ENCODE assay signal across 8 mouse cellular contexts in the genomic region with DNA sequence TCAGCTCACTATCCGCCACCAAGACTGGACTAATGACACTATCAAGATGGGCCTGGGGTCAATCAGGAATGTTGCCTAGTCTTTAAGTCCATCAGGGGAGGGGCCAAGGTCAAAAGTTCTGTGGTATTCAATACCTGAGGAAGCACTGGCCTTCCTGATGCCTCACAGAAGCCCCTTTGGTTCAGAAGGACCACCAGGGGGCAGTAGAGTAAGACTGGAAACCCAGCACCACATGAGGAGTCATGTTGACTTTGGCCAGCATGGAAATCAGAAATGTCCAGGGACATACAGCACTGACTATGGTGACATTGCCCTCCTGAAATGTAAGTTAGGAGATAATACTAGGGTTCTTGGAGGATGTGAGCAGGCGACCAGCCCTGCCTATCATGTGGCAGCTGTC. TPM values are rescaled to one million over a fixed set of nuclear protein-coding genes. Genes with fewer than 3 reads are reported as not detected.
A peak's percentile ranks its signal among the peaks of the same experiment; 100 is the strongest.
DNase-seq lines count a peak whose midpoint lies in the region; ATAC-seq and TF ChIP-seq lines count a peak whose summit lies in the region.

No protein-coding gene starts in this region.

- peak; percentile 72 to 80 for DNase-seq in cerebellum, postnatal 10 days
- DNase-seq in cerebellum, adult 11-12 months, result no peak
- peak; percentile 67 for DNase-seq in lung, embryonic 14.5 days
- DNase-seq in lung, postnatal 10 days, result no peak
- peak; percentile 15 for DNase-seq in c-Kit-positive CD71-positive TER-119-negative erythroid progenitor cells, embryonic 14.5 days (ENCODE audit: low read depth)
- DNase-seq in retina, adult 2 months (ENCODE audit: low read depth, low spot score), result peak; percentile 20
- DNase-seq in heart, postnatal 36 days, result no peak
- DNase-seq in spleen, adult 12 weeks (ENCODE audit: low spot score), result no peak

- no peak overlapping the region for H3K9ac ChIP-seq in lung, embryonic 14.5 days

- H3K4me2 ChIP-seq in lung, embryonic 14.5 days, result no peak overlapping the region

- 66% methylated on average over 2 of the region's 2 CpGs for WGBS in lung, embryonic 14.5 days

- no peaks in the 10 kb centered on the region for H3K36me3 ChIP-seq in lung, embryonic 14.5 days (ENCODE audit: insufficient read depth)

- H3K4me1 ChIP-seq in lung, embryonic 14.5 days (ENCODE audit: insufficient read depth), result peaks cover 3% of the 10 kb centered on the region; the same call in 1 of the 2 replicates

- H3K27me3 ChIP-seq in lung, embryonic 14.5 days (ENCODE audit: insufficient read depth, low read length), result no peaks in the 10 kb centered on the region

- H3K4me3 ChIP-seq in lung, embryonic 14.5 days (ENCODE audit: low read depth, low read length), result no peak overlapping the region

- no peak for ATAC-seq in lung, embryonic 14.5 days (ENCODE audit: insufficient read depth)

- H3K9me3 ChIP-seq in lung, embryonic 14.5 days (ENCODE audit: low read depth, low read length), result no peaks in the 10 kb centered on the region

- TF ChIP-seq CTCF in lung, embryonic 14.5 days (IDR thresholded peaks at IDR 0.05; ENCODE audit: low read depth), result peak; percentile 69

- intact Hi-C loops in heart, postnatal 36 days (cut with DNase I), result no loop called here

- no peak overlapping the region for H3K27ac ChIP-seq in lung, embryonic 14.5 days (ENCODE audit: low read depth)

RNA-seq across cellular contexts. Expression of a gene that starts 16.2 kb away (rescaled TPM):
- 37.4 and 42.7 TPM in 2 replicates for polyA plus RNA-seq in lung, embryonic 14.5 days (2014; fragmentation: Nextera tagmentation; extraction: Ambion mirVana)
- 1 to 10 TPM in 1 of 2 experiments, under 1 TPM in 1; 0.65 to 1.1 TPM for total RNA-seq in heart, postnatal 36 days (2021)

Comparison
In these comparisons a context has a peak if more than half of its experiments do, and no peak if none do; other contexts are left out.
1. DNase-seq: peak in cerebellum, postnatal 10 days (2 of 2), lung, embryonic 14.5 days (single experiment), c-Kit-positive CD71-positive TER-119-negative erythroid progenitor cells, embryonic 14.5 days (single experiment) and retina, adult 2 months (single experiment); none in cerebellum, adult 11-12 months (single experiment), lung, postnatal 10 days (single experiment), heart, postnatal 36 days (0 of 2) and spleen, adult 12 weeks (single experiment).